Mouse (Mus musculus) ES-E14 (cell line): ENCODE results near the gene Cited4. TPM values are rescaled to one million over a fixed set of nuclear protein-coding genes. Genes with fewer than 3 reads are reported as not detected.

Experiments
- DNase-seq: peaks from one replicate; pipeline ENCODE4 v3.0.0-alpha.2; 2013; ENCODE audit warnings: low read depth, low spot score
- H3K27ac ChIP-seq: 2 replicates; pipeline ENCODE4 v1.5.1; 2012; ENCODE audit warnings: low read depth, mild to moderate bottlenecking, low read length, moderate library complexity, mixed read lengths; ENCODE audit not compliant: poor library complexity, insufficient read depth, severe bottlenecking
- H3K36me3 ChIP-seq: 2 replicates; pipeline ENCODE4 v1.6.1; 2012; ENCODE audit warnings: mild to moderate bottlenecking, low read length, moderate library complexity, mixed read lengths; ENCODE audit not compliant: control insufficient read depth, poor library complexity, insufficient read depth, severe bottlenecking
- H3K4me1 ChIP-seq, 2 experiments: fragments of 150-350 bp in 1 of 2; sonication (generic) in 1 of 2; 2 replicates each; pipeline ENCODE4 v1.6.1; 2012; ENCODE audit warnings: low read length in 2 of 2, mild to moderate bottlenecking in 1 of 2, mixed read lengths in 1 of 2; ENCODE audit not compliant: control insufficient read depth in 2 of 2, insufficient read depth in 2 of 2, poor library complexity in 1 of 2
- H3K4me3 ChIP-seq, 2 experiments: fragments of 150-350 bp in 1 of 2; sonication (generic) in 1 of 2; 2 replicates each; pipeline ENCODE4 v1.5.1; 2012; ENCODE audit warnings: low read length in 2 of 2, low read depth in 1 of 2, mild to moderate bottlenecking in 1 of 2, mixed read lengths in 1 of 2; ENCODE audit not compliant: insufficient read depth in 1 of 2, poor library complexity in 1 of 2, severe bottlenecking in 1 of 2
- H3K9ac ChIP-seq: 2 replicates; pipeline ENCODE4 v1.6.1; 2012; ENCODE audit warnings: low read depth, mild to moderate bottlenecking, low read length, mixed read lengths; ENCODE audit not compliant: poor library complexity, insufficient read depth, severe bottlenecking
- H3K9me3 ChIP-seq: fragments of 150-350 bp; sonication (generic); 2 replicates; pipeline ENCODE4 v1.6.1; 2012; ENCODE audit warnings: low read depth, mild to moderate bottlenecking, low read length; ENCODE audit not compliant: control insufficient read depth, insufficient read depth
- CHD2 ChIP-seq: IDR thresholded peaks from 2 replicates; pipeline ENCODE4 v1.6.1; 2014; ENCODE audit warnings: mild to moderate bottlenecking, low read depth, low read length, inconsistent platforms
- HCFC1 ChIP-seq: IDR thresholded peaks from 2 replicates; pipeline ENCODE4 v1.6.1; 2012; ENCODE audit warnings: low read length, inconsistent platforms, borderline replicate concordance; ENCODE audit not compliant: insufficient read depth
- MAFK ChIP-seq: IDR thresholded peaks from 2 replicates; pipeline ENCODE4 v1.6.1; 2014; ENCODE audit warnings: mild to moderate bottlenecking, low read depth, low read length, inconsistent platforms; ENCODE audit not compliant: insufficient read depth
- ZC3H11A ChIP-seq: IDR thresholded peaks from 2 replicates; pipeline ENCODE4 v1.6.1; 2012; ENCODE audit warnings: low read depth, mild to moderate bottlenecking, inconsistent platforms, low read length, borderline replicate concordance
- ZNF384 ChIP-seq: IDR thresholded peaks from 2 replicates; pipeline ENCODE4 v1.6.1; 2012; ENCODE audit warnings: low read depth, low read length, inconsistent platforms
- in situ Hi-C, 2 experiments: fragments of 600-800 bp; cut with MboI; formaldehyde crosslinking; loops; one replicate each; pipeline ENCODE4 v1.15.1; 2025; ENCODE audit warnings: low sequenced_read_pairs in 2 of 2, inconsistent platforms in 1 of 2; ENCODE audit not compliant: unreplicated experiment in 2 of 2
- total RNA-seq: library from RNA; depleted of rRNA; stranded (reverse); fragments of 300-350 nt; gene quantifications from 2 replicates; pipeline ENCODE4 v1.2.3, GENCODE M21; 2012

Cited4 gene
- total RNA-seq, 1 experiment: 3.7 TPM

- no peak for DNase-seq
- no peaks in the 10 kb centered on the region for H3K36me3 ChIP-seq
- H3K9ac ChIP-seq: no peak overlapping the region
- H3K4me3 ChIP-seq: no peak overlapping the region
- TF ChIP-seq ZC3H11A (no peak), ZNF384 (no peak), CHD2 (no peak), MAFK (no peak), HCFC1 (no peak)
- in situ Hi-C loops: no loop called here
- H3K9me3 ChIP-seq: no peaks in the 10 kb centered on the region
- H3K4me1 ChIP-seq: peaks cover 0 to 4% of the 10 kb centered on the region in 2 experiments; a peak in 2 of 4 replicates
- H3K27ac ChIP-seq: no peak overlapping the region
Observed at GRCm38 (mm10) chr4:120702511-120702910, 36.1 kb downstream of the Cited4 start.

GRCm38 (mm10) chr4:120712236-120712635, 45.9 kb downstream of the Cited4 start:
- Histone ChIP-seq H3K36me3 (no peaks in the 10 kb centered on the region), H3K4me3 (no peak overlapping the region), H3K4me1 (peaks cover 1 to 5% of the 10 kb centered on the region in 2 experiments; a peak in 1 of 4 replicates), H3K9ac (no peak overlapping the region), H3K9me3 (no peaks in the 10 kb centered on the region), H3K27ac (no peak overlapping the region)
- TF ChIP-seq HCFC1: no peak
- TF ChIP-seq ZNF384: no peak
- no peak for TF ChIP-seq CHD2
- no peak for TF ChIP-seq MAFK
- no peak for TF ChIP-seq ZC3H11A
- DNase-seq: no peak
- in situ Hi-C loops: no loop called here

- Histone ChIP-seq H3K9ac (no peak overlapping the region), H3K27ac (no peak overlapping the region), H3K9me3 (no peaks in the 10 kb centered on the region), H3K36me3 (no peaks in the 10 kb centered on the region), H3K4me3 (no peak overlapping the region), H3K4me1 (peaks cover 1 to 5% of the 10 kb centered on the region in 2 experiments; a peak in 1 of 4 replicates)
- TF ChIP-seq ZC3H11A (no peak), ZNF384 (no peak)
- in situ Hi-C loops: no loop called here
- no peak for DNase-seq
Observed at GRCm38 (mm10) chr4:120713021-120713420, 46.6 kb downstream of the Cited4 start.

GRCm38 (mm10) chr4:120713856-120714497, 47.6 kb downstream of the Cited4 start:
- Histone ChIP-seq H3K9ac (no peak overlapping the region), H3K4me1 (peaks cover 1 to 5% of the 10 kb centered on the region in 2 experiments; a peak in 1 of 4 replicates), H3K4me3 (no peak overlapping the region), H3K9me3 (no peaks in the 10 kb centered on the region), H3K36me3 (no peaks in the 10 kb centered on the region), H3K27ac (no peak overlapping the region)
- no peak for DNase-seq
- in situ Hi-C loops: no loop called here
- TF ChIP-seq HCFC1: no peak
- TF ChIP-seq ZC3H11A: no peak
- no peak for TF ChIP-seq ZNF384
- no peak for TF ChIP-seq MAFK
- TF ChIP-seq CHD2: no peak
